Mouse (Mus musculus) neural tube, embryonic 13.5 days (tissue): Measurements from ENCODE around the gene Cacna1a. TPM values are rescaled to one million over a fixed set of nuclear protein-coding genes. Genes with fewer than 3 reads are reported as not detected.
A peak's percentile ranks its signal among the peaks of the same experiment; 100 is the strongest.

Experiments
- ATAC-seq: fragments of 200-750 bp; cut with Nextera tagmentation; 2 replicates; pipeline ENCODE4 v1.8.0; 2017; ENCODE audit warnings: low read depth, mild to moderate bottlenecking, moderate TSS enrichment, moderate library complexity
- H3K27ac ChIP-seq: fragments of 300-500 bp; sonication (generic); replicated peaks from 2 replicates; pipeline ENCODE4 v1.5.1; 2015; ENCODE audit warnings: moderate library complexity, mild to moderate bottlenecking, inconsistent platforms
- H3K27me3 ChIP-seq: fragments of 300-500 bp; sonication (generic); 2 replicates; pipeline ENCODE4 v1.6.1; 2015; ENCODE audit warnings: mild to moderate bottlenecking, inconsistent platforms
- H3K36me3 ChIP-seq: fragments of 300-500 bp; sonication (generic); 2 replicates; pipeline ENCODE4 v1.6.1; 2015; ENCODE audit warnings: mild to moderate bottlenecking, inconsistent platforms
- H3K4me1 ChIP-seq: fragments of 300-500 bp; sonication (generic); replicated peaks from 2 replicates; pipeline ENCODE4 v1.6.1; 2015; ENCODE audit warnings: inconsistent platforms
- H3K4me2 ChIP-seq: fragments of 300-500 bp; sonication (generic); 2 replicates; pipeline ENCODE4 v1.6.1; 2015; ENCODE audit warnings: inconsistent platforms, mild to moderate bottlenecking, moderate library complexity
- H3K4me3 ChIP-seq: fragments of 300-500 bp; sonication (generic); 2 replicates; pipeline ENCODE4 v1.5.1; 2015; ENCODE audit warnings: mild to moderate bottlenecking, inconsistent platforms
- H3K9ac ChIP-seq: fragments of 300-500 bp; sonication (generic); 2 replicates; pipeline ENCODE4 v1.6.1; 2015; ENCODE audit warnings: moderate library complexity, mild to moderate bottlenecking, inconsistent platforms
- H3K9me3 ChIP-seq: fragments of 300-500 bp; sonication (generic); 2 replicates; pipeline ENCODE4 v1.6.1; 2016; ENCODE audit warnings: inconsistent platforms
- WGBS: fragments of 180-500 bp; shearing (Covaris S2); methylation state at CpG from one replicate; pipeline ENCODE4 v1.1.7; 2015; 5-methylcytosine and 5-hydroxymethylcytosine counted together
- polyA plus RNA-seq: library from polyadenylated mRNA; unstranded; fragments of >200 nt; fragmentation: Nextera tagmentation; extraction: Ambion mirVana; gene quantifications from 2 replicates; pipeline ENCODE4 v1.2.1, GENCODE M21; 2015

Cacna1a gene
- polyA plus RNA-seq, 1 experiment from 2014 or later: 25.2 TPM

DNA sequence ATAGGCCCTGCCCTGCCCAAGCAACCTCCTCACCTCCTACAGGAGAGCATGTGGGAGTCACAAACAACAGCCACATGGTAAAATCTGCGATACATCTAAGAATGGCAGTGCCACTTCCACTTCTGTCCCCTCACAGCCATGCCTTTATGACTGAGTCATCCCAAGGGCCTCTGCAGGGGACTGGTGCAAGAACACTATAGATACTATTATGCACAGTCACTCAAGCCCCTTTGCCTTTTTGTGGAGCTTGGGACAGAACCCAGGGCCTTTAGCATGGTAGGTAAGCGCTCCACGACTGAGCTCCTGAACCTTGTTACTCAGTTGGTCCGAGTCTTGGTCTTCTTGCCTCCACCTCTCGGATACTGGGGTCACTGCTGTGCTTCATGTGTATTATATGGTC lies 289.1 kb downstream of the Cacna1a start:
- ATAC-seq: no peak
- H3K27me3 ChIP-seq: no peaks in the 10 kb centered on the region
- 95% methylated on average over 5 of the region's 5 CpGs for WGBS
- no peaks in the 10 kb centered on the region for H3K9me3 ChIP-seq
- H3K4me1 ChIP-seq: 0 out of 2 replicates have a peak, but pooled peaks cover 4% of the 10 kb centered on the region
- peaks cover 60% of the 10 kb centered on the region for H3K36me3 ChIP-seq
- no peak overlapping the region for H3K9ac ChIP-seq
- H3K27ac ChIP-seq: no peak overlapping the region
- no peak overlapping the region for H3K4me2 ChIP-seq
- no peak overlapping the region for H3K4me3 ChIP-seq

DNA sequence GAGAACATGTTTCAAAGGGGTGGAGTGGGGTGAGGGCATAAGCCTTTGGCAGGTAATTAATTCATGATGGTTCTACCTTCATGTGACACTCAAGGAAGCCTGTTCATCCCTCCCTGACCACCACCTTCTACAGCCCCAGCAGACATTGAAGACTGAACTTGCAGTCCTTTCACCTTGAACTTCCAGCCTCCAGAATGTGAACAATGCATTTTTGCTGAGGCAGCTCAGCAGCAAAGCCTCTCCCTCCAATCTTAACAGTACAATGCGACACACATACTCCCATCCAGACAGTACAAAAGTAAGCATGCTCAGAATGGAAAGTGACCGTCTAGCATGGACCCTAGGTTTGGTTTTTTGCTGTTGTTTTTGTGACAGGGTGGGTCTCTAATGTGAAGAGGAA lies 293.2 kb downstream of the Cacna1a start:
- no peak overlapping the region for H3K27ac ChIP-seq
- no peaks in the 10 kb centered on the region for H3K27me3 ChIP-seq
- 90% methylated on average over 2 of the region's 2 CpGs for WGBS
- peaks cover 35% of the 10 kb centered on the region for H3K36me3 ChIP-seq
- no peak overlapping the region for H3K4me2 ChIP-seq
- H3K9me3 ChIP-seq: no peaks in the 10 kb centered on the region
- H3K9ac ChIP-seq: no peak overlapping the region
- H3K4me3 ChIP-seq: no peak overlapping the region
- ATAC-seq: no peak
- H3K4me1 ChIP-seq: peaks cover 37% of the 10 kb centered on the region

GRCm38 (mm10) chr8:84682257-84682656 lies 294.0 kb downstream of the Cacna1a start:
- 96% methylated on average over 2 of the region's 2 CpGs for WGBS
- ATAC-seq: no peak
- no peaks in the 10 kb centered on the region for H3K9me3 ChIP-seq
- H3K27me3 ChIP-seq: no peaks in the 10 kb centered on the region
- H3K4me3 ChIP-seq: no peak overlapping the region
- peaks cover 29% of the 10 kb centered on the region for H3K36me3 ChIP-seq
- no peak overlapping the region for H3K4me2 ChIP-seq
- H3K9ac ChIP-seq: no peak overlapping the region
- H3K27ac ChIP-seq: no peak overlapping the region
- H3K4me1 ChIP-seq: peaks cover 42% of the 10 kb centered on the region

GRCm38 (mm10) chr8:84684537-84684936 lies 296.3 kb downstream of the Cacna1a start:
- H3K4me1 ChIP-seq: peaks cover 55% of the 10 kb centered on the region
- H3K4me3 ChIP-seq: no peak overlapping the region
- no peak overlapping the region for H3K9ac ChIP-seq
- H3K27me3 ChIP-seq: no peaks in the 10 kb centered on the region
- no peaks in the 10 kb centered on the region for H3K9me3 ChIP-seq
- ATAC-seq: no peak
- peak overlapping the region; percentile 29; the same call in 1 of the 2 replicates for H3K27ac ChIP-seq
- H3K36me3 ChIP-seq: peaks cover 27% of the 10 kb centered on the region; the same call in 1 of the 2 replicates
- H3K4me2 ChIP-seq: peak overlapping the region; percentile 92; the same call in 1 of the 2 replicates
- 19% methylated on average over 3 of the region's 3 CpGs for WGBS

DNA sequence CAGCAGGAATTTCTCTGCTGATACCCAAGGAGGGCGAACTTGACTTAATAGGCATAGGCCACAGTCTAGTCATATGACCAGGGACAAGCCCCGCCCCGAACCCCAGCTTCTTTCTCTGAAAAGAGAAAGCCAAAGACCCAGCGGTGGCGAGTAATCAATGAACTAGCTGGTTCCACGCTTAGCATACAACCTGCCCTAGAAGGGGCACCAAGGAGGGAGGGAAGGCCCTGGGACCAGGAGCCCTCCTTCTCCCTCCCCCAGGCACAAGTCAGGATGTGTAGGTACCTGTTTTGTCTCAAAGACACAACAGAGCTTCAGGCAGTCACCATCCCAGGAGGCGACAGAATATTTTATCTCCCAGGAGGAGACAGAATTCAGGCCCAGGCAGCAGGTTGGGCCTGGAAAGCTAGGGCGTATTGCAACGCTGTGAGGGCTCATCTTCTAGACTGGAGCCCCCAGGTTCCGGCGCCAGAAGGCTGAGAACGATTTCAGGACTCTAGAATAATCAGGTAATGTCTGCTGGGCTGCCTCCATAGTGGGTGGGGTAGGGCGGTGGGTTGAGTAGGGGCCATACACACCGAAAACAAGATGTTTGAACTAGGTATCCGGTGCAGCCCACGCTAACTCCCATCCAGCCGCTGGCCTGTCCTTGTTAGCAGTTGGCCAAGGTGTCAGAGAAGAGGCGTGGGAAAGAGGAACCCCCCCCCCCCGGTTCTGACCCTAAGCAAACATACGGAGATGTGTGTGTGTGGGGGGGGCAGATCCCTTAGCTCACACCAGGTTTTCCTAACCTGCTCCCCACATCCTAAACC lies 298.2 kb downstream of the Cacna1a start, which contains the start of gene Trmt1:
TSS of gene Trmt1 (plus strand) at position 117 of the 812 bp plus-strand sequence.
- Histone ChIP-seq H3K36me3 (peaks cover 29% of the 10 kb centered on the region), H3K4me3 (peak within 1 kb of the TSS; percentile 99), H3K4me1 (peaks cover 68% of the 10 kb centered on the region), H3K9me3 (no peaks in the 10 kb centered on the region), H3K27me3 (no peaks in the 10 kb centered on the region), H3K9ac (peak within 1 kb of the TSS; percentile 99), H3K4me2 (peak within 1 kb of the TSS; percentile 92), H3K27ac (peak within 1 kb of the TSS; percentile 95)
- WGBS: 10% methylated on average over 18 of the region's 20 CpGs
- peak; percentile 20; the same call in 1 of the 2 replicates for ATAC-seq

GRCm38 (mm10) chr8:84687003-84687704 lies 298.9 kb downstream of the Cacna1a start:
- Histone ChIP-seq H3K4me2 (peak overlapping the region; percentile 92), H3K36me3 (peaks cover 30% of the 10 kb centered on the region), H3K4me3 (peak overlapping the region; percentile 99), H3K27me3 (no peaks in the 10 kb centered on the region), H3K9me3 (no peaks in the 10 kb centered on the region), H3K27ac (peak overlapping the region; percentile 95), H3K4me1 (peaks cover 65% of the 10 kb centered on the region), H3K9ac (peak overlapping the region; percentile 99)
- WGBS: under 1% methylated on average over 62 of the region's 62 CpGs
- peak; percentile 29 for ATAC-seq

DNA sequence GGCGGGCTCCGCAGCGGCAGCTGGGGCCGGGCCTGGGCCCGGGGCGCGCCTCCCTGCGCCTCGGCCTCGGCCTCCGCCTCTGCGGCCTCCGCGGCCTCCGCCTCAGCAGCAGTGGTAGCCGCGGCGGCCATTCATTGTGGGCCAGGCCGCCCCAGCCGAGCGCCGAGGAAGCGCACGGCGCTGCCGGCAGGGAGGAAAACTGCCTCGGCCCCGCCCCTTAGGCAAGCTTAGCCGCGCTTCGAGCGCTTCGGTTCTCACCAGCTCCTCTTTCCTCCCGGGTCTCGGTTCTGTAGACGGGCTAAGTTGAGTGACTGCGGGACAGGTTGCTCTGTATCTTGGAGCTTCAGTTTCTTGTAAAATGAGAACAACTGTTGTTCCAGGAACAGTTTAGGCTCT lies 299.5 kb downstream of the Cacna1a start, which contains the start of gene Nacc1:
TSS of gene Nacc1 (minus strand) at position 158 of the 396 bp plus-strand sequence.
- peak within 1 kb of the TSS; percentile 99 for H3K9ac ChIP-seq
- peaks cover 29% of the 10 kb centered on the region for H3K36me3 ChIP-seq
- H3K9me3 ChIP-seq: no peaks in the 10 kb centered on the region
- WGBS: under 1% methylated on average over 37 of the region's 37 CpGs
- peak within 1 kb of the TSS; percentile 99 for H3K4me3 ChIP-seq
- no peaks in the 10 kb centered on the region for H3K27me3 ChIP-seq
- ATAC-seq: peak; percentile 72
- H3K4me1 ChIP-seq: peaks cover 61% of the 10 kb centered on the region
- H3K27ac ChIP-seq: peak within 1 kb of the TSS; percentile 95
- peak within 1 kb of the TSS; percentile 98 for H3K4me2 ChIP-seq

DNA sequence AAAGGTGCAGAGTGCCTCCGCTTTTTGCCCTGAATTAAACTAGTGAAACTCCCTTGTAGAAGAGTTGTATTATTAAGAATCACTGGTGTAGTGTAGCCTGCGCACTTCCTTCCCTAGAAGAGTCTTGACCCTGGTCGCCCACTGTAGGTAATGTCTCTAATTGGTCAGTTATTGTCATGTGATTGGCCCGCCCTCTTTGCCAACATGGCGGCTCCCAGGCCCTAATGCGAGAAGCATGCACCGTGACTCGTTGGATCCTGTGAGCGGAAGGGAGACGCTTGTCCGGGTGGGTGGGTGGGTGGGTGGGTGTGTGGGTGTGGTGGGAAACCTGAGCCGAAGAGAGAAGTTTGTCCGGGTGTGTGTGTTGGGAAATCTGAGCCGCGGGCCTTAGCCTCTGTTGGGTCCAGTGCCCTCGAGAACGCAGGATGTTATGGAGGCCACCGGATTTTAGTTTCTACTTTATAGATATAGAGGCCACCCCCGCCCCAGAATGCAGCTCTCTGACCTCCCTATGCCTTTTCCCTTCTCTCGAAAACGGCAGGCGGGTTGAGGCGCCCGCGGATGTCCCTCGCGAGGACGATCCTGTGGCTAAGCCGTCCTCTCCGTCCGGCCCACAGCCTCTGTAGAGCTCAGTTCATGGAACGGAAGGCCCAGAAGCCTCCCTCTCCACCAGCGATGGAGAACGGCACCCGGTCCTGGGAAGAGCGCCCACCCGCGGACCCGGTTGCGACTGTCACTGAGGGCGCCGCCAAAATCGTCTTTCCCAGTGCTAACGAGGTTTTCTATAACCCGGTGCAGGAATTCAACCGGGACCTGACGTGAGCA lies 301.1 kb downstream of the Cacna1a start:
- peak overlapping the region; percentile 83 for H3K4me3 ChIP-seq
- peak overlapping the region; percentile 98 for H3K4me2 ChIP-seq
- H3K9me3 ChIP-seq: no peaks in the 10 kb centered on the region
- peaks cover 32% of the 10 kb centered on the region for H3K36me3 ChIP-seq
- peaks cover 53% of the 10 kb centered on the region for H3K4me1 ChIP-seq
- peak overlapping the region; percentile 69 for H3K27ac ChIP-seq
- ATAC-seq: peak; percentile 83
- H3K27me3 ChIP-seq: no peaks in the 10 kb centered on the region
- WGBS: under 1% methylated on average over 47 of the region's 47 CpGs
- peak overlapping the region; percentile 78 for H3K9ac ChIP-seq

Other genes starting within 250 kb of the Cacna1a start
- gene Cc2d1a, start 240.5 kb upstream of the Cacna1a start, polyA plus RNA-seq: 24.3 and 25.6 TPM in 2 replicates
- gene 4930432K21Rik, start 240.4 kb upstream of the Cacna1a start, polyA plus RNA-seq: 1.4 and 1.6 TPM in 2 replicates
- 6.1 and 10.1 TPM in 2 replicates for gene Nanos3, start 203.2 kb upstream of the Cacna1a start, polyA plus RNA-seq
- 32.9 and 34.7 TPM in 2 replicates for gene Zswim4, start 151.4 kb upstream of the Cacna1a start, polyA plus RNA-seq
- 255 and 273 TPM in 2 replicates for gene D8Ertd738e, start 138.7 kb upstream of the Cacna1a start, polyA plus RNA-seq
- 50.6 and 50.8 TPM in 2 replicates for gene Mri1, start 131.1 kb upstream of the Cacna1a start, polyA plus RNA-seq
- 23.3 and 30.4 TPM in 2 replicates for gene Ccdc130, start 118.1 kb upstream of the Cacna1a start, polyA plus RNA-seq